Mouse (Mus musculus): Measurements from ENCODE around the gene Twist2. TPM values are rescaled to one million over a fixed set of nuclear protein-coding genes. Genes with fewer than 3 reads are reported as not detected.

Twist2 gene
- 19.7 and 19.8 TPM in 2 replicates for polyA plus RNA-seq (2016; fragmentation: Nextera tagmentation; extraction: Ambion mirVana)

GRCm38 (mm10) chr1:91800967-91801843 is at the start of gene Twist2:
TSS of gene Twist2 (plus strand) at chr1:91801461.
- Histone ChIP-seq H3K36me3 (no peaks in the 10 kb centered on the region), H3K9me3 (no peaks in the 10 kb centered on the region), H3K4me3 (peak within 1 kb of the TSS; percentile 65), H3K4me1 (replicated peaks) (peaks cover 38% of the 10 kb centered on the region), H3K27me3 (ENCODE audit: insufficient read depth, poor library complexity, severe bottlenecking) (peaks cover 87% of the 10 kb centered on the region), H3K27ac (peak within 1 kb of the TSS; percentile 79)
- DNase-seq (ENCODE audit: low spot score): peak; percentile 76
- WGBS: under 1% methylated on average over 77 of the region's 77 CpGs

- Histone ChIP-seq H3K27me3 (ENCODE audit: insufficient read depth, poor library complexity, severe bottlenecking) (peaks cover 26% of the 10 kb centered on the region), H3K4me1 (replicated peaks) (peaks cover 27% of the 10 kb centered on the region), H3K4me3 (no peak overlapping the region), H3K9me3 (no peaks in the 10 kb centered on the region), H3K27ac (no peak overlapping the region), H3K36me3 (no peaks in the 10 kb centered on the region)
- 86% methylated on average over 9 of the region's 9 CpGs for WGBS
- DNase-seq (ENCODE audit: low spot score): no peak
These were observed 48.3 kb upstream of the Twist2 start for GRCm38 (mm10) chr1:91752931-91753330.

- peak overlapping the region; percentile 35; the same call in 1 of the 2 replicates for H3K4me3 ChIP-seq
These were observed 46.2 kb upstream of the Twist2 start for GRCm38 (mm10) chr1:91755102-91755501.

GRCm38 (mm10) chr1:91757292-91757691 is 44.0 kb upstream of the Twist2 start:
- WGBS: 49% methylated on average over 16 of the region's 16 CpGs
- H3K27ac ChIP-seq: peak overlapping the region; percentile 70; the same call in 1 of the 2 replicates

More at GRCm38 (mm10) chr1:91755102-91755501, 46.2 kb upstream of the Twist2 start:
- Histone ChIP-seq H3K4me1 (replicated peaks) (peaks cover 41% of the 10 kb centered on the region), H3K9me3 (no peaks in the 10 kb centered on the region), H3K27ac (peak overlapping the region; percentile 81), H3K27me3 (ENCODE audit: insufficient read depth, poor library complexity, severe bottlenecking) (peaks cover 11% of the 10 kb centered on the region; the same call in 1 of the 2 replicates), H3K36me3 (no peaks in the 10 kb centered on the region)
- peak; percentile 85 for DNase-seq (ENCODE audit: low spot score)
- WGBS: under 1% methylated on average over 9 of the region's 9 CpGs

GRCm38 (mm10) chr1:91758143-91758542 is 43.1 kb upstream of the Twist2 start:
- H3K36me3 ChIP-seq: no peaks in the 10 kb centered on the region
- no peaks in the 10 kb centered on the region for H3K9me3 ChIP-seq
- H3K27me3 ChIP-seq (ENCODE audit: insufficient read depth, poor library complexity, severe bottlenecking): peaks cover 11% of the 10 kb centered on the region; the same call in 1 of the 2 replicates
- peaks cover 69% of the 10 kb centered on the region for H3K4me1 ChIP-seq (replicated peaks)
- H3K4me3 ChIP-seq: no peak overlapping the region
- no peak overlapping the region for H3K27ac ChIP-seq
- DNase-seq (ENCODE audit: low spot score): no peak
- WGBS: 48% methylated on average over 2 of the region's 2 CpGs

More at GRCm38 (mm10) chr1:91757292-91757691, 44.0 kb upstream of the Twist2 start:
- no peak overlapping the region for H3K4me3 ChIP-seq
- no peak for DNase-seq (ENCODE audit: low spot score)
- H3K27me3 ChIP-seq (ENCODE audit: insufficient read depth, poor library complexity, severe bottlenecking): peaks cover 11% of the 10 kb centered on the region; the same call in 1 of the 2 replicates
- peaks cover 60% of the 10 kb centered on the region for H3K4me1 ChIP-seq (replicated peaks)
- H3K36me3 ChIP-seq: no peaks in the 10 kb centered on the region
- H3K9me3 ChIP-seq: no peaks in the 10 kb centered on the region

- peak; percentile 24 for DNase-seq (ENCODE audit: low spot score)
- Histone ChIP-seq H3K27ac (peak overlapping the region; percentile 71), H3K36me3 (no peaks in the 10 kb centered on the region), H3K4me3 (no peak overlapping the region), H3K4me1 (replicated peaks) (peaks cover 73% of the 10 kb centered on the region), H3K9me3 (no peaks in the 10 kb centered on the region), H3K27me3 (ENCODE audit: insufficient read depth, poor library complexity, severe bottlenecking) (peaks cover 11% of the 10 kb centered on the region; the same call in 1 of the 2 replicates)
- 38% methylated on average over 12 of the region's 12 CpGs for WGBS
These were observed 42.4 kb upstream of the Twist2 start for GRCm38 (mm10) chr1:91758600-91759515.

GRCm38 (mm10) chr1:91760140-91760986 is 40.9 kb upstream of the Twist2 start:
- no peaks in the 10 kb centered on the region for H3K36me3 ChIP-seq
- no peak overlapping the region for H3K4me3 ChIP-seq
- H3K4me1 ChIP-seq (replicated peaks): peaks cover 63% of the 10 kb centered on the region
- DNase-seq (ENCODE audit: low spot score): peak; percentile 63
- 46% methylated on average over 14 of the region's 14 CpGs for WGBS
- no peaks in the 10 kb centered on the region for H3K9me3 ChIP-seq
- H3K27ac ChIP-seq: peak overlapping the region; percentile 77
- H3K27me3 ChIP-seq (ENCODE audit: insufficient read depth, poor library complexity, severe bottlenecking): 0 out of 2 replicates have a peak, but pooled peaks cover 5% of the 10 kb centered on the region

- H3K36me3 ChIP-seq: no peaks in the 10 kb centered on the region
- DNase-seq (ENCODE audit: low spot score): peak; percentile 5
- WGBS: 58% methylated on average over 12 of the region's 12 CpGs
- H3K27me3 ChIP-seq (ENCODE audit: insufficient read depth, poor library complexity, severe bottlenecking): no peaks in the 10 kb centered on the region
- no peak overlapping the region for H3K4me3 ChIP-seq
- H3K4me1 ChIP-seq (replicated peaks): peaks cover 48% of the 10 kb centered on the region
- no peaks in the 10 kb centered on the region for H3K9me3 ChIP-seq
- peak overlapping the region; percentile 72 for H3K27ac ChIP-seq
These were observed 38.7 kb upstream of the Twist2 start for GRCm38 (mm10) chr1:91762528-91763091.

GRCm38 (mm10) chr1:91770221-91770624 is 31.0 kb upstream of the Twist2 start:
- DNase-seq (ENCODE audit: low spot score): no peak
- no peaks in the 10 kb centered on the region for H3K9me3 ChIP-seq
- H3K27me3 ChIP-seq (ENCODE audit: insufficient read depth, poor library complexity, severe bottlenecking): peaks cover 4% of the 10 kb centered on the region; the same call in 1 of the 2 replicates
- H3K4me3 ChIP-seq: no peak overlapping the region
- 46% methylated on average over 12 of the region's 12 CpGs for WGBS
- no peaks in the 10 kb centered on the region for H3K36me3 ChIP-seq
- H3K4me1 ChIP-seq (replicated peaks): peaks cover 10% of the 10 kb centered on the region
- no peak overlapping the region; the same call in 1 of the 2 replicates for H3K27ac ChIP-seq

- no peak overlapping the region; the same call in 1 of the 2 replicates for H3K27ac ChIP-seq
- no peak for DNase-seq (ENCODE audit: low spot score)
These were observed 30.6 kb upstream of the Twist2 start for GRCm38 (mm10) chr1:91770676-91771075.

GRCm38 (mm10) chr1:91776928-91777327 is 24.3 kb upstream of the Twist2 start:
- peaks cover 4% of the 10 kb centered on the region; the same call in 1 of the 2 replicates for H3K27me3 ChIP-seq (ENCODE audit: insufficient read depth, poor library complexity, severe bottlenecking)
- no peaks in the 10 kb centered on the region for H3K9me3 ChIP-seq
- 85% methylated on average over 5 of the region's 5 CpGs for WGBS
- no peaks in the 10 kb centered on the region for H3K36me3 ChIP-seq
- H3K4me3 ChIP-seq: no peak overlapping the region
- H3K27ac ChIP-seq: no peak overlapping the region
- no peaks in the 10 kb centered on the region for H3K4me1 ChIP-seq (replicated peaks)
- no peak for DNase-seq (ENCODE audit: low spot score)

More at GRCm38 (mm10) chr1:91770676-91771075, 30.6 kb upstream of the Twist2 start:
- H3K4me1 ChIP-seq (replicated peaks): peaks cover 10% of the 10 kb centered on the region
- no peaks in the 10 kb centered on the region for H3K36me3 ChIP-seq
- H3K4me3 ChIP-seq: no peak overlapping the region
- no peaks in the 10 kb centered on the region for H3K9me3 ChIP-seq
- WGBS: 16% methylated on average over 10 of the region's 10 CpGs
- peaks cover 4% of the 10 kb centered on the region; the same call in 1 of the 2 replicates for H3K27me3 ChIP-seq (ENCODE audit: insufficient read depth, poor library complexity, severe bottlenecking)
